Mouse (Mus musculus) liver, embryonic 13.5 days (tissue): Measurements from ENCODE around the gene Ercc2. TPM values are rescaled to one million over a fixed set of nuclear protein-coding genes. Genes with fewer than 3 reads are reported as not detected.
A peak's percentile ranks its signal among the peaks of the same experiment; 100 is the strongest.

Source experiments
- ATAC-seq: fragments of 200-750 bp; cut with Nextera tagmentation; 2 replicates; pipeline ENCODE4 v1.8.0; 2017; ENCODE audit warnings: low read depth, mild to moderate bottlenecking, moderate number of reproducible peaks, moderate library complexity
- DNase-seq: peaks from one replicate; pipeline ENCODE4 v3.0.0; 2022
- H3K27ac ChIP-seq: fragments of 300-500 bp; sonication (generic); 2 replicates; pipeline ENCODE4 v1.5.1; 2015; ENCODE audit warnings: moderate library complexity, mild to moderate bottlenecking, inconsistent platforms
- H3K27me3 ChIP-seq: fragments of 300-500 bp; sonication (generic); 2 replicates; pipeline ENCODE4 v1.6.1; 2015; ENCODE audit warnings: mild to moderate bottlenecking, inconsistent platforms
- H3K36me3 ChIP-seq: fragments of 300-500 bp; sonication (generic); 2 replicates; pipeline ENCODE4 v1.6.1; 2015; ENCODE audit warnings: mild to moderate bottlenecking, inconsistent platforms
- H3K4me1 ChIP-seq: fragments of 300-500 bp; sonication (generic); replicated peaks from 2 replicates; pipeline ENCODE4 v1.6.1; 2015; ENCODE audit warnings: inconsistent platforms
- H3K4me2 ChIP-seq: fragments of 300-500 bp; sonication (generic); 2 replicates; pipeline ENCODE4 v1.6.1; 2015; ENCODE audit warnings: inconsistent platforms, mild to moderate bottlenecking, moderate library complexity
- H3K4me3 ChIP-seq: fragments of 300-500 bp; sonication (generic); replicated peaks from 2 replicates; pipeline ENCODE4 v1.5.1; 2015; ENCODE audit warnings: mild to moderate bottlenecking, inconsistent platforms
- H3K9ac ChIP-seq: fragments of 300-500 bp; sonication (generic); 2 replicates; pipeline ENCODE4 v1.6.1; 2015; ENCODE audit warnings: mild to moderate bottlenecking, inconsistent platforms
- H3K9me3 ChIP-seq: fragments of 300-500 bp; sonication (generic); replicated peaks from 2 replicates; pipeline ENCODE4 v1.6.1; 2016; ENCODE audit warnings: inconsistent platforms
- WGBS: fragments of 180-500 bp; shearing (Covaris S2); methylation state at CpG from one replicate; pipeline ENCODE4 v1.1.7; 2015; ENCODE audit not compliant: insufficient replicate concordance; 5-methylcytosine and 5-hydroxymethylcytosine counted together
- microRNA counts: library from miRNA; unstranded; fragments of <30 nt; microRNA quantifications from one replicate; lab custom pipeline; 2016
- microRNA-seq: library from miRNA; unstranded; fragments of <30 nt; microRNA quantifications from one replicate; pipeline ENCODE4, GENCODE M21; 2016
- polyA plus RNA-seq: library from polyadenylated mRNA; unstranded; fragments of >200 nt; fragmentation: Nextera tagmentation; extraction: Ambion mirVana; gene quantifications from 2 replicates; pipeline ENCODE4 v1.2.1, GENCODE M21; 2015

The Ercc2 gene
- polyA plus RNA-seq, 1 experiment from 2014 or later = 8.6 TPM

DNA sequence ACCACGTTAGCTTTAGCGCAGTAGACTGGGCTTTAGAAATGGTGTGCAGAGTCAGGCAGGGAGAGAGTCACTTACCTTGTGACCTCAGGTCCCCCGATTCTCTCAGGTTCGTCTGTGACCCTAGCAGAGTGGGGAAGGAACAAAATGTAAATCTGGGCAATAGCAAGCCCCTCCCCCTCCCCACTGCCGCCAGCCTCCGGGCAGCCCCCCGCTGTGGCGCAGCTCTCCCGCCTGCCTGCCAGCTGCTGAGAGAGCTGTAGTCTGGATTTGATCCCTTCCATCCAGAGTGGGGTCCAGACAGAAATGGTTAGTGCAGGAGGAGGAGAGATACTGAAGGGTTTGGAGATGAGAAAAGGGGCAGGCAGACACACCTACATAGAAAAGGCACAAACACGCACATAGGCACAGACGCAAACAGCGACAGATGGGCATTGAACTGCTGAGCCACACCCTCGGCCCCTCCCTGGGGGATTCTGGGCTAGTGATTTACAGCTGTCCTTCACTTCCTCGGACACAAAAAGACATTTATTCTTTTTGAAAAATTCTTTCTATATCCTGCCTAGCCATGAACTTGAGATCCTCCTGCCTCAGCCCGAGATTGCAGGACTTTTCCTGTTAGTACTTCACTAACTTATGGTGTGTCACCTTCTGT is 46.3 kb downstream of the Ercc2 start:
- no peak overlapping the region for H3K4me3 ChIP-seq
- ATAC-seq = no peak
- H3K27me3 ChIP-seq = no peaks in the 10 kb centered on the region
- H3K36me3 ChIP-seq = peaks cover 65% of the 10 kb centered on the region
- no peak overlapping the region for H3K27ac ChIP-seq
- H3K4me1 ChIP-seq = no peaks in the 10 kb centered on the region
- no peak for DNase-seq
- H3K9me3 ChIP-seq = no peaks in the 10 kb centered on the region
- 79% methylated on average over 15 of the region's 15 CpGs for WGBS
- H3K9ac ChIP-seq = no peak overlapping the region
- H3K4me2 ChIP-seq = no peak overlapping the region

DNA sequence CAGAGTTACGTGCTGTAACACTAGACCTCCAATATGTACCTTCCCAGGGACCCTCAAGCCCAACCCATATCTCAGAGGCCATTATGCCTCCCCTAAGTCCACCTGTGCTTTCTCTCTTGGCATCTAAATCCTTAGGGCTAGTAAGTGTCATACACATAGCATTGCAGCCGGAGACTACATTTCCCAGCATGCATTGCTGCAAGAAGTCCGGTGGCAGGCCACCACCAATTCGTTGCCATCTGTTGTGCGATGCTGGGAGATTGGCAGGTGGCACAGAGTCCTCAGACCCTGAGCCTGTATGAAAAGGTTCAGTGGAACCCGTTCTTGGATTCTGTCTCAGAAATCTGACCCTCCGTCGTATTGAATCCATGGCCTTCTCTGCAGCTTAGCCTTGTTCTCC is 47.9 kb downstream of the Ercc2 start:
- Histone ChIP-seq H3K36me3 (peaks cover 81% of the 10 kb centered on the region), H3K4me1 (no peaks in the 10 kb centered on the region), H3K9me3 (no peaks in the 10 kb centered on the region), H3K27me3 (no peaks in the 10 kb centered on the region), H3K4me3 (no peak overlapping the region), H3K9ac (no peak overlapping the region), H3K4me2 (no peak overlapping the region), H3K27ac (no peak overlapping the region)
- no peak for DNase-seq
- WGBS = 73% methylated on average over 8 of the region's 8 CpGs
- ATAC-seq = no peak

DNA sequence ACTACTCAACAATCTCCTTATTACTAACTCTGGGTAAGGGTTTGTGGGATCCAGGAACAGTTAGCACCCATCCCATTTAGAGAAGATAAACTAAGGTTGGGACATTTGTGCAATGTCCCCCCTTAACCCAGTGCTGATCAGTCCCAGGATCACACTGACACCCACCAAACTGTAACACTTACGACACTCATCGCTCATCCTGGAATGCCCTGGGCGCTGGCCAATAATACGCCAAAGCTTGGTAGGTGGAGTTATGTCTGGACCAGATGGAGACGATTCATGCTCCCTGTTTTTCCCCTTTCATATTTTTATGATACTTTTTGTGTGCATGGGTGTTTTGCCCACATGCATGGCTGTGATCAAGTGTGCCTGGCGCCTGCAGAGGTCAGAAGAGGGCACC is 48.6 kb downstream of the Ercc2 start:
- no peaks in the 10 kb centered on the region for H3K9me3 ChIP-seq
- H3K27ac ChIP-seq = no peak overlapping the region
- ATAC-seq (no peak), DNase-seq (no peak)
- no peak overlapping the region for H3K4me2 ChIP-seq
- H3K27me3 ChIP-seq = no peaks in the 10 kb centered on the region
- WGBS = 79% methylated on average over 6 of the region's 6 CpGs
- H3K9ac ChIP-seq = no peak overlapping the region
- peaks cover 88% of the 10 kb centered on the region for H3K36me3 ChIP-seq
- H3K4me1 ChIP-seq = no peaks in the 10 kb centered on the region
- no peak overlapping the region for H3K4me3 ChIP-seq

GRCm38 (mm10) chr7:19432475-19432874 is 50.7 kb downstream of the Ercc2 start:
- no peak overlapping the region for H3K4me3 ChIP-seq
- no peak overlapping the region for H3K9ac ChIP-seq
- no peaks in the 10 kb centered on the region for H3K9me3 ChIP-seq
- H3K4me2 ChIP-seq = no peak overlapping the region
- no peak overlapping the region for H3K27ac ChIP-seq
- no peaks in the 10 kb centered on the region for H3K4me1 ChIP-seq
- no peak for DNase-seq
- H3K36me3 ChIP-seq = peaks cover 86% of the 10 kb centered on the region
- ATAC-seq = no peak
- no peaks in the 10 kb centered on the region for H3K27me3 ChIP-seq
- 81% methylated on average over 2 of the region's 2 CpGs for WGBS

GRCm38 (mm10) chr7:19436276-19436675 is 54.5 kb downstream of the Ercc2 start:
- ATAC-seq (no peak), DNase-seq (no peak)
- Histone ChIP-seq H3K36me3 (peaks cover 71% of the 10 kb centered on the region), H3K4me1 (peaks cover 3% of the 10 kb centered on the region), H3K27me3 (no peaks in the 10 kb centered on the region), H3K27ac (no peak overlapping the region), H3K9me3 (no peaks in the 10 kb centered on the region), H3K9ac (no peak overlapping the region), H3K4me3 (no peak overlapping the region), H3K4me2 (no peak overlapping the region)
- WGBS = 85% methylated on average over 2 of the region's 2 CpGs

GRCm38 (mm10) chr7:19437048-19437447 is 55.2 kb downstream of the Ercc2 start:
- H3K4me2 ChIP-seq = no peak overlapping the region
- peaks cover 9% of the 10 kb centered on the region for H3K4me1 ChIP-seq
- peaks cover 66% of the 10 kb centered on the region for H3K36me3 ChIP-seq
- no peaks in the 10 kb centered on the region for H3K9me3 ChIP-seq
- DNase-seq (no peak), ATAC-seq (no peak)
- H3K9ac ChIP-seq = no peak overlapping the region
- no peaks in the 10 kb centered on the region for H3K27me3 ChIP-seq
- 76% methylated on average over 9 of the region's 9 CpGs for WGBS
- H3K4me3 ChIP-seq = no peak overlapping the region
- no peak overlapping the region for H3K27ac ChIP-seq

- Histone ChIP-seq H3K9me3 (no peaks in the 10 kb centered on the region), H3K36me3 (peaks cover 26% of the 10 kb centered on the region), H3K27me3 (no peaks in the 10 kb centered on the region), H3K4me1 (peaks cover 17% of the 10 kb centered on the region), H3K9ac (no peak overlapping the region), H3K4me3 (no peak overlapping the region), H3K4me2 (no peak overlapping the region), H3K27ac (peak overlapping the region; percentile 54)
- DNase-seq (no peak), ATAC-seq (peak; percentile 59)
- WGBS = 31% methylated on average over 9 of the region's 9 CpGs
These were observed 59.8 kb downstream of the Ercc2 start for GRCm38 (mm10) chr7:19441448-19442091.

DNA sequence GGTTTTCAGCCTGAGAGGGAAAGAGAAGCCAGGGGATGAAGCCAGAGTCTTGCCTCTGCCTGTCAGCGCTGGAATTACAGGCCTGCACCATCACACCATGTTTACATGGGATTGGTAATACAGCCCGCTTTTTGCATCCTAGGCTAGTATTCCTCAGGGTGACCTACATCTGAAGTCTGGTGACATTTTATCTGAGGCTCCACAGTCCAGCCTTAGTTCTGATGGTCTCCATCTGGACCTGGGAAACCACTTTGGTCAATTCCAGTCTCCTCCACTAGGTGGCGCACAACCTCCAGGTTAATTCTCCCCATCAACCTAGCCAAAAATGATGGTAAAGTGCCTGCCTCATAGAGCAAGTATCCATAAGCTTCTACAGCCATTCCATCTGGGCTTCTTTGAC is 61.5 kb downstream of the Ercc2 start:
- Histone ChIP-seq H3K36me3 (peaks cover 29% of the 10 kb centered on the region), H3K27ac (no peak overlapping the region), H3K9me3 (no peaks in the 10 kb centered on the region), H3K4me1 (peaks cover 17% of the 10 kb centered on the region), H3K27me3 (no peaks in the 10 kb centered on the region), H3K4me2 (no peak overlapping the region), H3K9ac (no peak overlapping the region), H3K4me3 (no peak overlapping the region)
- DNase-seq (peak; percentile 51), ATAC-seq (no peak)
- 36% methylated on average over 3 of the region's 3 CpGs for WGBS

DNA sequence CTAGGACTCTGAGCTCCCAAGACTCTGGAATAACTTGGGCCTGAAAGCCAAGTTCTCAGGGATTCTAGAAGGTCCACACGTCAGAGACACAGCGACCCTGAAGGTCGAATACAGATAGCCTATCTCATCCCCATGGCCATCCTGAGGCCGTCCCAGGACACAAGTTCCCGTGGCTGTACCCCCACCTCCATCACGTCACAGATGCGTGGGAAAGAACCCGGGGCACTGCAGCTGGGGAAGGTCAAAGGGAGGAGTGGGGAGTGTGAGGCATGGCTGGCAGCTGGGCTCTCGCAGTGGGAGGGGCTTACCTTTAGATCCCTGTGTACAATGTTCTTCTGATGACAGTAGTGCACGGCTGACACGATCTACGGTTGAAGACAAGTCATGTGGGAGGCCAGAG is 63.0 kb downstream of the Ercc2 start:
- ATAC-seq (no peak), DNase-seq (no peak)
- H3K4me2 ChIP-seq = no peak overlapping the region
- H3K4me1 ChIP-seq = peaks cover 17% of the 10 kb centered on the region
- H3K4me3 ChIP-seq = no peak overlapping the region
- WGBS = 79% methylated on average over 12 of the region's 12 CpGs
- no peak overlapping the region for H3K27ac ChIP-seq
- H3K27me3 ChIP-seq = no peaks in the 10 kb centered on the region
- H3K9ac ChIP-seq = no peak overlapping the region
- no peaks in the 10 kb centered on the region for H3K9me3 ChIP-seq
- H3K36me3 ChIP-seq = peaks cover 26% of the 10 kb centered on the region

MicroRNAs encoded within 50 kb of the gene (microRNA counts, 519-probe panel; counts per million panel counts)
- 114 counts per million for microRNA mmu-miR-343 (lab: Ali Mortazavi, UCI)

Small RNA genes within 50 kb of the gene (microRNA-seq; reads per million reads assigned to microRNA genes)
- not detected for gene Mir343

Other genes starting within 250 kb of the Ercc2 start
- 4.0 and 4.3 TPM in 2 replicates for gene Qpctl, start 232.7 kb upstream of the Ercc2 start, polyA plus RNA-seq
- gene Snrpd2, start 232.3 kb upstream of the Ercc2 start, polyA plus RNA-seq = 85.9 and 89.4 TPM in 2 replicates
- 0.17 and 0.28 TPM in 2 replicates for gene Gipr, start 215.9 kb upstream of the Ercc2 start, polyA plus RNA-seq
- gene Eml2, start 205.6 kb upstream of the Ercc2 start, polyA plus RNA-seq = 3.6 and 4.4 TPM in 2 replicates
- 0.31 and 0.48 TPM in 2 replicates for gene Gpr4, start 169.5 kb upstream of the Ercc2 start, polyA plus RNA-seq
- 17.3 and 18.8 TPM in 2 replicates for gene Opa3, start 153.7 kb upstream of the Ercc2 start, polyA plus RNA-seq
- 45.6 and 46.7 TPM in 2 replicates for gene Vasp, start 110.2 kb upstream of the Ercc2 start, polyA plus RNA-seq
- gene Ppm1n, start 101.9 kb upstream of the Ercc2 start, polyA plus RNA-seq = not detected in 2 replicates
- gene Rtn2, start 99.4 kb upstream of the Ercc2 start, polyA plus RNA-seq = 4.0 and 4.1 TPM in 2 replicates
- gene Fosb, start 72.0 kb upstream of the Ercc2 start, polyA plus RNA-seq = 0.03 TPM in 1 of 2 replicates, not detected in the other
- 19.1 and 21.0 TPM in 2 replicates for gene Ercc1, start 37.2 kb upstream of the Ercc2 start, polyA plus RNA-seq
- 15.0 and 16.3 TPM in 2 replicates for gene Cd3eap, start 22.5 kb upstream of the Ercc2 start, polyA plus RNA-seq
- gene Ppp1r13l, start 22.3 kb upstream of the Ercc2 start, polyA plus RNA-seq = 1.1 and 1.2 TPM in 2 replicates
- 0.31 and 0.70 TPM in 2 replicates for gene Klc3, start 22.1 kb downstream of the Ercc2 start, polyA plus RNA-seq
- 0.82 and 1.6 TPM in 2 replicates for gene Ckm, start 22.8 kb downstream of the Ercc2 start, polyA plus RNA-seq
- 1.3 and 1.6 TPM in 2 replicates for gene Mark4, start 76.8 kb downstream of the Ercc2 start, polyA plus RNA-seq
- 0.83 and 1.0 TPM in 2 replicates for gene Exoc3l2, start 81.3 kb downstream of the Ercc2 start, polyA plus RNA-seq
- gene Bloc1s3, start 126.4 kb downstream of the Ercc2 start, polyA plus RNA-seq = 1.3 TPM in 2 replicates
- 39.5 and 45.2 TPM in 2 replicates for gene Trappc6a, start 126.4 kb downstream of the Ercc2 start, polyA plus RNA-seq
- not detected in 2 replicates for gene Nkpd1, start 135.8 kb downstream of the Ercc2 start, polyA plus RNA-seq
- 7.8 and 8.3 TPM in 2 replicates for gene Ppp1r37, start 181.1 kb downstream of the Ercc2 start, polyA plus RNA-seq
- gene Zfp296, start 195.3 kb downstream of the Ercc2 start, polyA plus RNA-seq = 1.3 and 1.5 TPM in 2 replicates
- gene Gemin7, start 195.6 kb downstream of the Ercc2 start, polyA plus RNA-seq = 84.9 and 92.7 TPM in 2 replicates
- gene Clasrp, start 222.5 kb downstream of the Ercc2 start, polyA plus RNA-seq = 14.3 and 15.7 TPM in 2 replicates
- gene Relb, start 247.4 kb downstream of the Ercc2 start, polyA plus RNA-seq = 1.6 and 1.7 TPM in 2 replicates